Comparison of ENCODE assay signal across 7 mouse cellular contexts in genomic region chr2:154656710-154657485, GRCm38 (mm10). TPM values are rescaled to one million over a fixed set of nuclear protein-coding genes. Genes with fewer than 3 reads are reported as not detected.
DNase-seq lines count a peak whose midpoint lies in the region; ATAC-seq lines count a peak whose summit lies in the region.

No protein-coding gene starts in this region.

- H3K9ac ChIP-seq in intestine, embryonic 15.5 days = peak overlapping the region; percentile 87

- peak; percentile 99 for ATAC-seq in intestine, embryonic 15.5 days

- peak overlapping the region; percentile 68 for H3K4me2 ChIP-seq in intestine, embryonic 15.5 days (replicated peaks)

- intact Hi-C loops in gastrocnemius, postnatal 36 days (cut with DNase I) = no loop called here
- intact Hi-C loops in left cerebral cortex, postnatal 25 days (cut with DNase I) = loop anchor here (5.0 kb wide), 1 partner anchor 135 kb away; the partner anchor contains the start of genes Raly and a

- no peaks in the 10 kb centered on the region; the same call in 1 of the 2 replicates for H3K36me3 ChIP-seq in intestine, embryonic 15.5 days
- peaks cover 21% of the 10 kb centered on the region for H3K36me3 ChIP-seq in midbrain, embryonic 10.5 days

- no peaks in the 10 kb centered on the region for H3K9me3 ChIP-seq in intestine, embryonic 15.5 days
- H3K9me3 ChIP-seq in midbrain, embryonic 10.5 days (replicated peaks) = no peaks in the 10 kb centered on the region

- peak overlapping the region; percentile 85 for H3K4me3 ChIP-seq in intestine, embryonic 15.5 days (replicated peaks)
- peak overlapping the region; percentile 91 for H3K4me3 ChIP-seq in midbrain, embryonic 10.5 days

- H3K4me1 ChIP-seq in intestine, embryonic 15.5 days (replicated peaks) = peaks cover 15% of the 10 kb centered on the region
- H3K4me1 ChIP-seq in midbrain, embryonic 10.5 days = peaks cover 28% of the 10 kb centered on the region

- WGBS in intestine, embryonic 15.5 days = under 1% methylated on average over 67 of the region's 67 CpGs
- WGBS in midbrain, embryonic 10.5 days = under 1% methylated on average over 67 of the region's 67 CpGs

- H3K27me3 ChIP-seq in intestine, embryonic 15.5 days (replicated peaks) = no peaks in the 10 kb centered on the region
- no peaks in the 10 kb centered on the region for H3K27me3 ChIP-seq in midbrain, embryonic 10.5 days (ENCODE audit: low read depth, poor library complexity, severe bottlenecking)

- H3K27ac ChIP-seq in intestine, embryonic 15.5 days = peak overlapping the region; percentile 86
- H3K27ac ChIP-seq in midbrain, embryonic 10.5 days (replicated peaks) = peak overlapping the region; percentile 93

- peak; percentile 98 for DNase-seq in adrenal gland, adult 2 months
- peak; percentile 96 for DNase-seq in embryo, embryonic 11.5 days (ENCODE audit: low read depth, low spot score)
- DNase-seq in gastrocnemius, postnatal 36 days = peak; percentile 89 to 95
- peak; percentile 98 to 99 for DNase-seq in left cerebral cortex, postnatal 25 days (ENCODE audit: low spot score in 2 of 2)
- DNase-seq in midbrain, embryonic 10.5 days (ENCODE audit: low spot score) = peak; percentile 96
- DNase-seq in right cerebral cortex, postnatal 4 days = peak; percentile 94

RNA-seq across cellular contexts. Expression of gene Chmp4b, which starts 5.4 kb away (rescaled TPM):
- 100 to 1,000 TPM; 236 to 263 TPM for total RNA-seq in adrenal gland, adult 2 months (2021)
- polyA plus RNA-seq in adrenal gland, adult 2 months (2012; rRNA removed) = 96.3 and 114 TPM in 2 replicates
- 100 to 1,000 TPM; 102 to 107 TPM for total RNA-seq in gastrocnemius, postnatal 36 days (2021)
- polyA plus RNA-seq in intestine, embryonic 15.5 days (2015; fragmentation: Nextera tagmentation; extraction: Ambion mirVana) = 36.3 and 36.4 TPM in 2 replicates
- 100 to 1,000 TPM; 215 to 218 TPM for total RNA-seq in left cerebral cortex, postnatal 25 days (2021)
- 13.1 and 13.8 TPM in 2 replicates for polyA plus RNA-seq in midbrain, embryonic 10.5 days (2016; fragmentation: Nextera tagmentation; extraction: Ambion mirVana)

RNA-seq across cellular contexts. Expression of gene 4930519P11Rik, which starts 43.7 kb away (rescaled TPM):
- total RNA-seq in adrenal gland, adult 2 months (2021) = under 1 TPM in 1 of 2 experiments, not detected in 1; 0.66 TPM
- 1.1 and 2.5 TPM in 2 replicates for polyA plus RNA-seq in adrenal gland, adult 2 months (2012; rRNA removed)
- total RNA-seq in gastrocnemius, postnatal 36 days (2021) = not detected
- not detected in 2 replicates for polyA plus RNA-seq in intestine, embryonic 15.5 days (2015; fragmentation: Nextera tagmentation; extraction: Ambion mirVana)
- total RNA-seq in left cerebral cortex, postnatal 25 days (2021) = not detected
- 0.30 TPM in 1 of 2 replicates, not detected in the other for polyA plus RNA-seq in midbrain, embryonic 10.5 days (2016; fragmentation: Nextera tagmentation; extraction: Ambion mirVana)

RNA-seq across cellular contexts. Expression of gene Zfp341, which starts 43.8 kb away (rescaled TPM):
- total RNA-seq in adrenal gland, adult 2 months (2021) = 1 to 10 TPM; 3.0 to 3.6 TPM
- 5.9 and 7.2 TPM in 2 replicates for polyA plus RNA-seq in adrenal gland, adult 2 months (2012; rRNA removed)
- total RNA-seq in gastrocnemius, postnatal 36 days (2021) = 1 to 10 TPM; 2.2 to 2.3 TPM
- polyA plus RNA-seq in intestine, embryonic 15.5 days (2015; fragmentation: Nextera tagmentation; extraction: Ambion mirVana) = 0.69 and 1.0 TPM in 2 replicates
- 10 to 100 TPM; 12.1 to 13.1 TPM for total RNA-seq in left cerebral cortex, postnatal 25 days (2021)
- polyA plus RNA-seq in midbrain, embryonic 10.5 days (2016; fragmentation: Nextera tagmentation; extraction: Ambion mirVana) = 0.92 and 1.1 TPM in 2 replicates

RNA-seq across cellular contexts. Expression of gene Pxmp4, which starts 53.4 kb away (rescaled TPM):
- total RNA-seq in adrenal gland, adult 2 months (2021) = 10 to 100 TPM; 34.7 to 36.6 TPM
- polyA plus RNA-seq in adrenal gland, adult 2 months (2012; rRNA removed) = 48.1 and 55.5 TPM in 2 replicates
- 10 to 100 TPM; 10.8 to 11.8 TPM for total RNA-seq in gastrocnemius, postnatal 36 days (2021)
- polyA plus RNA-seq in intestine, embryonic 15.5 days (2015; fragmentation: Nextera tagmentation; extraction: Ambion mirVana) = 28.0 and 32.9 TPM in 2 replicates
- 10 to 100 TPM; 11.4 to 14.1 TPM for total RNA-seq in left cerebral cortex, postnatal 25 days (2021)
- polyA plus RNA-seq in midbrain, embryonic 10.5 days (2016; fragmentation: Nextera tagmentation; extraction: Ambion mirVana) = 13.2 and 13.9 TPM in 2 replicates

Comparison
In these comparisons a context has a peak if more than half of its experiments do, and no peak if none do; other contexts are left out.
1. Peak in every context shown above with its lines: DNase-seq, ATAC-seq, H3K4me3 ChIP-seq and H3K27ac ChIP-seq.